Mouse (Mus musculus) right cerebral cortex, adult 2 months (tissue): ENCODE measurements around the gene Mxi1.

Experiments
- DNase-seq, 2 experiments: peaks; one replicate each; pipeline ENCODE4 v3.0.0; 2021 to 2022; ENCODE audit warnings: low spot score in 2 of 2

Mxi1 gene

DNA sequence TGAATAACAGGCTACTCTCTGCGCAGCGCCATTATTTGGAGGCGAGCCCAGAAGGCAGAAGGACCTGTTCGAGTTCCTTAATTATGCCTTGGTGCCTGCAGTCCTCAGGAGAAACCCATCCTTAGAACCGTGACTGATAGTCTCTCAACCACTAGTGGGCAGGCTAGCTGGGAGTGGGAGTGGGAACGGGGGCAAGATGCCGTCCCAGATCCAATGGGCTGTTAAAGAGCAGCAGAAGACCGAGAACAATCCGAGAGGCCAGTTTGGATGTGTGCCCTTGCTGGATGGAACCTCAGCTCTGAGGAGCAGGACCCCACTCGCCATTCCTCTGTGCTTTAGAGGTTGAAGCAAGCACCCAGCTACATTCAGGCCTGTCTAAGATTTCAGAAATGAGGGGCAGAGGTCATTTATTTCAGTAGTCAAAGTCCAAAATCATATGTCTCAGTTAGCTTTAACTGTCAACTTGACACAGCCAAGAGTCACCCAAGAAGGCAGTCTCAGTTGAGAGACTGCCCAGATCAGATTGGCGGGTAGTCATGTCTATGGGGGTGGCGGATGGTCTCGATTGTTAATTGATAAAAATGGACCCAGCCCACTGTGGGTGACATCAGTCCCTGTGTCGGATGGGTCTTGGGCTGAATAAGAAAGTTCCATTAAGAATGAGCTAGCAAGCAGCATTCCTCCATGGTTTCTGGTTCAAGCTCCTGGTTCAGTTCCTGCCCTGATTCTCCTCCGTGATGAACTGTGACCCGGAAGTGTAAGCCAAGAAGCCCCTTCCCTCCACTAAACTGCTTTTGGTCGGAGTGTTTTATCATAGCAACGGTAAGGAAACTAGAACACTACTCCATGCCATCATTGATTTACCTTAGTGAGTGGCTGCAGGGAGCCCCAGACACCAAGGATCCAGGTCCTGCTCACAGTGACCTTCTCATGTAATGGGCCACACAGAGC lies 112.3 kb downstream of the Mxi1 start:
- DNase-seq = no peak

DNA sequence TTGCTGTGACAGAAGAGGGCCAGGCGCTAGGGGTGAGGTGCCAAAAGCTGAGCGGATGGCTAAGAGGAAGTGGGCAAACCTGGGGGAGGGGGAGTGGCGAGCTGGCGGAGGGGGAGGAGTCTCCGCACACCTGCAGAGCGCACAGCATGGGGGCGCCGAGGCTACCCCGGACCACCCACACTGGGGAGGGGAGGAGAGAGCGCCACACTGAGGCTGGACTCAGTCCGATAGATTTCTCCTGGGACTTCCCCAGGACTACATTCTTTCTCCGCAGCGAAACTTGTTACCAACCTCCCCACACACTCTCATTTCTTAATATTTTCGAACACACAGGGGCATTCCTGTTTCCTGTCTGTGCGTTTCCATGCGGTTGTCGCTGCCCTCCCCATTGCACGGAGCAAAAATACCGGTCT lies 113.0 kb downstream of the Mxi1 start:
- DNase-seq = no peak

- no peak for DNase-seq
Measured at GRCm38 (mm10) chr19:53423816-53424465, 113.6 kb downstream of the Mxi1 start.

GRCm38 (mm10) chr19:53424629-53425028 lies 114.3 kb downstream of the Mxi1 start:
- DNase-seq = no peak
